Mouse (Mus musculus): ENCODE results near the gene Gm6676. TPM values are rescaled to one million over a fixed set of nuclear protein-coding genes. Genes with fewer than 3 reads are reported as not detected.
"Not testable (repeated sequence)": the region's sequence is repeated elsewhere in the genome, so short reads cannot be mapped to it uniquely, and the experiment has no call there.

The Gm6676 gene
- polyA plus RNA-seq (2016; fragmentation: Nextera tagmentation; extraction: Ambion mirVana) = not detected in 2 replicates

GRCm38 (mm10) chr14:7125312-7125711 lies at the start of gene Gm6676:
Gene Gm6676, minus strand, starts transcription at chr14:7125412.
- DNase-seq (ENCODE audit: extremely low spot score, low spot score); H3K9me3 ChIP-seq; H3K36me3 ChIP-seq (replicated peaks); H3K27ac ChIP-seq; H3K27me3 ChIP-seq (ENCODE audit: poor library complexity, severe bottlenecking); H3K4me3 ChIP-seq; H3K4me1 ChIP-seq: not testable (repeated sequence)
- no CpG with 5 or more reads among the region's 2 CpGs for WGBS

DNA sequence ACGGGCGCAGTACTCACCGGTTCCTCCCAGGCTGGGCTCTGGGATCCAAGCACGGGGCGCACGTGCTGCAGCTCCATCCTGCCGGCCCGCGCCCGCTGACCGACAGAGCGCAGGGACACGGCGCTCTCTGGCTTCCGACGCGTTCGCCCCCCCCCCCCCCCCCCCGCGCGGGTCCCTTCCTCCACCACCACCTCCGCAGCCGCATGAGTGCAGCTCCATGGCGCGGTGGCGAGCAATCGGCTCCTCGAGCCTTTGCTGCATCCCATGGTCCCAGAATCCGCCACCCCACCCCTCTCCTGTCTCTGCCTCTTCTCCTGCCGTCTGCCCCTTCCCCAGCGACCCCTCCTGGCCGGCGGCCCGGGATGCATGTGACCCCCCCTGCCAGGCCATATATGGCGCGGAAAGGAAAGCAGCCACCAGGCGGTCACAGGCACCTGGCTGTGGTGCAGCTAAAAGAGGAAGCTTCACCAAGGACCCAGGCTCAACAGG lies 49.3 kb upstream of the Gm6676 start, which contains the start of gene Gm3512:
TSS of gene Gm3512 (minus strand) at position 51 of the 489 bp plus-strand sequence.
- DNase-seq (ENCODE audit: extremely low spot score, low spot score); H3K4me3 ChIP-seq: not testable (repeated sequence)
- no CpG with 5 or more reads among the region's 37 CpGs for WGBS

DNA sequence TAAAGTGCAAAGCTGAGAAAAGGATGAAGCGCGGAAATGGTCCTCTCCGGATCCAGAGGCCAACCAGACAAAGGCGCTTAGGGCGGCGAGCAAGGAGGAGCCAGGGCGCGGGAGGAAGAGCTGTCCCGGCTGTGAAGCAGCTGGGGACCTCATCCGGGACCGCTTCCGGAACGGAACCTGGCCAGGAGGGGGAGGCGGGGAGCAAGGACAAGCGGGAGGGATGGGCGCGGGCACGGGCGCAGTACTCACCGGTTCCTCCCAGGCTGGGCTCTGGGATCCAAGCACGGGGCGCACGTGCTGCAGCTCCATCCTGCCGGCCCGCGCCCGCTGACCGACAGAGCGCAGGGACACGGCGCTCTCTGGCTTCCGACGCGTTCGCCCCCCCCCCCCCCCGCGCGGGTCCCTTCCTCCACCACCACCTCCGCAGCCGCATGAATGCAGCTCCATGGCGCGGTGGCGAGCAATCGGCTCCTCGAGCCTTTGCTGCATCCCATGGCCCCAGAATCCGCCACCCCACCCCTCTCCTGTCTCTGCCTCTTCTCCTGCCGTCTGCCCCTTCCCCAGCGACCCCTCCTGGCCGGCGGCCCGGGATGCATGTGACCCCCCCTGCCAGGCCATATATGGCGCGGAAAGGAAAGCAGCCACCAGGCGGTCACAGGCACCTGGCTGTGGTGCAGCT lies 19.9 kb downstream of the Gm6676 start:
- H3K27me3 ChIP-seq (ENCODE audit: poor library complexity, severe bottlenecking); H3K4me1 ChIP-seq; H3K9me3 ChIP-seq; H3K36me3 ChIP-seq (replicated peaks): not testable (repeated sequence)
- peak; percentile 45 for DNase-seq (ENCODE audit: extremely low spot score, low spot score)
- peak overlapping the region; percentile 57 for H3K4me3 ChIP-seq
- WGBS = 0% methylated on average over 13 of the region's 54 CpGs
- peak overlapping the region; percentile 92 for H3K27ac ChIP-seq

More for the DNA sequence above, 49.3 kb upstream of the Gm6676 start, which contains the start of gene Gm3512:
- H3K9me3 ChIP-seq; H3K36me3 ChIP-seq (replicated peaks); H3K27ac ChIP-seq; H3K4me1 ChIP-seq; H3K27me3 ChIP-seq (ENCODE audit: poor library complexity, severe bottlenecking): not testable (repeated sequence)

DNA sequence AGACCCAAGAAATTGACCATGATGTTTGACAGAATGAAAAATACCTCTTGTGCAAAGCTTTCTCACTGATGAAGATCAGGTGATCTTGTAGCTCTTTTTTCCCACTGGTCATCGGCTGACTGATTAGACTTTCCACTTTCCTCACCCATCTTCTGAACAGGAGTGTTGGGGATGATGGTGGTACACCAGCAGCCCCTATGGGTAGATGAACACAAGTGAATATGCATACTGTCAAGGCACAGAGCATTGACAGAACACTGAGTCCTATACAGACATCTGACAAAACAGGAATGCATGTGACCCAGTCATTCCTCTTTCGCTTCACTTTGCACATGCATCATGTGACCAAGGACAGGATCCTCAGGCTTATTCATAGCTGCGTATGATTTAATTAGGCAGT lies 24.7 kb downstream of the Gm6676 start, which contains the start of gene Gm3696:
TSS of gene Gm3696 (minus strand) at position 101 of the 400 bp plus-strand sequence.
- DNase-seq (ENCODE audit: extremely low spot score, low spot score); H3K9me3 ChIP-seq; H3K4me3 ChIP-seq; H3K27ac ChIP-seq; H3K36me3 ChIP-seq (replicated peaks); H3K27me3 ChIP-seq (ENCODE audit: poor library complexity, severe bottlenecking); H3K4me1 ChIP-seq: not testable (repeated sequence)
- WGBS = 93% methylated on average over 1 of the region's 3 CpGs

Other genes starting within 250 kb of the Gm6676 start
- 1.6 TPM in 2 replicates for gene Gm3667, start 235.4 kb downstream of the Gm6676 start, polyA plus RNA-seq (2016; fragmentation: Nextera tagmentation; extraction: Ambion mirVana)
- gene Gm6356, start 151.6 kb downstream of the Gm6676 start, polyA plus RNA-seq (2016; fragmentation: Nextera tagmentation; extraction: Ambion mirVana) = not detected in 2 replicates
- gene Gm10406, start 98.0 kb downstream of the Gm6676 start, polyA plus RNA-seq (2016; fragmentation: Nextera tagmentation; extraction: Ambion mirVana) = 0.85 and 1.3 TPM in 2 replicates
- gene Gm3685, start 80.4 kb downstream of the Gm6676 start, polyA plus RNA-seq (2016; fragmentation: Nextera tagmentation; extraction: Ambion mirVana) = not detected in 2 replicates
- 1.1 and 1.4 TPM in 2 replicates for gene Gm3696, start 24.8 kb downstream of the Gm6676 start, polyA plus RNA-seq (2016; fragmentation: Nextera tagmentation; extraction: Ambion mirVana)
- gene Gm3512, start 49.1 kb upstream of the Gm6676 start, polyA plus RNA-seq (2016; fragmentation: Nextera tagmentation; extraction: Ambion mirVana) = 3.8 and 4.5 TPM in 2 replicates
- gene Gm16434, start 69.1 kb upstream of the Gm6676 start, polyA plus RNA-seq (2016; fragmentation: Nextera tagmentation; extraction: Ambion mirVana) = not detected in 2 replicates
- not detected in 2 replicates for gene Gm3727, start 139.3 kb upstream of the Gm6676 start, polyA plus RNA-seq (2016; fragmentation: Nextera tagmentation; extraction: Ambion mirVana)
- 1.6 and 1.9 TPM in 2 replicates for gene Gm3739, start 189.6 kb upstream of the Gm6676 start, polyA plus RNA-seq (2016; fragmentation: Nextera tagmentation; extraction: Ambion mirVana)
- not detected in 2 replicates for gene Gm5797, start 207.0 kb upstream of the Gm6676 start, polyA plus RNA-seq (2016; fragmentation: Nextera tagmentation; extraction: Ambion mirVana)
- not detected in 2 replicates for gene Gm8374, start 239.7 kb upstream of the Gm6676 start, polyA plus RNA-seq (2016; fragmentation: Nextera tagmentation; extraction: Ambion mirVana)